Mouse (Mus musculus) myocyte (in vitro differentiated cells): Measurements from ENCODE around the gene Tcirg1.

Experiments
- CEBPB ChIP-seq: IDR thresholded peaks from 2 replicates; pipeline ENCODE4 v1.6.1; 2011; ENCODE audit warnings: mild to moderate bottlenecking, moderate library complexity; ENCODE audit not compliant: poor library complexity, insufficient read depth, severe bottlenecking
- E2F4 ChIP-seq: IDR thresholded peaks from one replicate; pipeline ENCODE4 v1.6.1; 2011; ENCODE audit warnings: mild to moderate bottlenecking, control low read depth, moderate library complexity; ENCODE audit not compliant: insufficient read depth
- MAX ChIP-seq: IDR thresholded peaks from one replicate; pipeline ENCODE4 v1.6.1; 2011; ENCODE audit warnings: low read depth, mild to moderate bottlenecking, control low read depth
- MYOD1 ChIP-seq, 3 experiments: IDR thresholded peaks; one replicate each; pipeline ENCODE4 v1.6.1; 2011; ENCODE audit warnings: control low read depth in 2 of 3, low read depth in 2 of 3, mild to moderate bottlenecking in 2 of 3, moderate library complexity in 1 of 3; ENCODE audit not compliant: insufficient read length in 2 of 3, control insufficient read depth in 1 of 3
- MYOG ChIP-seq, 3 experiments: IDR thresholded peaks; one replicate each; pipeline ENCODE4 v1.6.1; 2011; ENCODE audit warnings: control low read depth in 2 of 3, low read depth in 2 of 3, mild to moderate bottlenecking in 2 of 3; ENCODE audit not compliant: insufficient read length in 2 of 3, control insufficient read depth in 1 of 3, insufficient read depth in 1 of 3
- POLR2A ChIP-seq: IDR thresholded peaks from one replicate; pipeline ENCODE4 v1.6.1; 2011; ENCODE audit warnings: low read depth, mild to moderate bottlenecking, control low read depth, moderate library complexity; ENCODE audit not compliant: insufficient read length
- POLR2AphosphoS2 ChIP-seq: IDR thresholded peaks from one replicate; pipeline ENCODE4 v1.6.1; 2011; ENCODE audit warnings: low read depth, control low read depth; ENCODE audit not compliant: insufficient read length
- REST ChIP-seq: IDR thresholded peaks from one replicate; pipeline ENCODE4 v1.6.1; 2011; ENCODE audit warnings: mild to moderate bottlenecking, control low read depth, moderate library complexity; ENCODE audit not compliant: insufficient read depth, insufficient read length
- SRF ChIP-seq: IDR thresholded peaks from one replicate; pipeline ENCODE4 v1.6.1; 2011; ENCODE audit warnings: low read depth; ENCODE audit not compliant: control insufficient read depth, insufficient read length
- TCF12 ChIP-seq: IDR thresholded peaks from one replicate; pipeline ENCODE4 v1.6.1; 2011; ENCODE audit warnings: mild to moderate bottlenecking, control low read depth; ENCODE audit not compliant: poor library complexity, insufficient read depth, severe bottlenecking
- TCF3 ChIP-seq: IDR thresholded peaks from one replicate; pipeline ENCODE4 v1.6.1; 2011; ENCODE audit warnings: low read depth, control low read depth; ENCODE audit not compliant: insufficient read length
- USF1 ChIP-seq: IDR thresholded peaks from one replicate; pipeline ENCODE4 v1.6.1; 2011; ENCODE audit warnings: low read depth, mild to moderate bottlenecking, control low read depth, moderate library complexity

GRCm38 (mm10) chr19:3910206-3910605 lies 3.3 kb upstream of the Tcirg1 start:
- no peak for TF ChIP-seq USF1
- no peak for TF ChIP-seq POLR2A
- TF ChIP-seq MAX = no peak
- no peak for TF ChIP-seq E2F4
- TF ChIP-seq TCF12 = no peak
- no peak for TF ChIP-seq POLR2AphosphoS2
- no peak for TF ChIP-seq CEBPB
- TF ChIP-seq MYOD1 (IDR thresholded peaks at IDR 0.05; ENCODE audit: control insufficient read depth in 1 of 3, insufficient read length in 2 of 3, low read depth in 2 of 3) = no peak
- no peak for TF ChIP-seq MYOG (IDR thresholded peaks at IDR 0.05; ENCODE audit: control insufficient read depth in 1 of 3, insufficient read depth in 1 of 3, insufficient read length in 2 of 3, low read depth in 2 of 3)
- TF ChIP-seq TCF3 = no peak
- TF ChIP-seq SRF = no peak
- TF ChIP-seq REST = no peak
